Mouse (Mus musculus): ENCODE data around the gene Gm45799. TPM values are rescaled to one million over a fixed set of nuclear protein-coding genes. Genes with fewer than 3 reads are reported as not detected.
A peak's percentile ranks its signal among the peaks of the same experiment; 100 is the strongest.

The Gm45799 gene
- total and polyA plus RNA-seq, 2 experiments from 2014 or later: 11.3 to 55.3 TPM

DNA sequence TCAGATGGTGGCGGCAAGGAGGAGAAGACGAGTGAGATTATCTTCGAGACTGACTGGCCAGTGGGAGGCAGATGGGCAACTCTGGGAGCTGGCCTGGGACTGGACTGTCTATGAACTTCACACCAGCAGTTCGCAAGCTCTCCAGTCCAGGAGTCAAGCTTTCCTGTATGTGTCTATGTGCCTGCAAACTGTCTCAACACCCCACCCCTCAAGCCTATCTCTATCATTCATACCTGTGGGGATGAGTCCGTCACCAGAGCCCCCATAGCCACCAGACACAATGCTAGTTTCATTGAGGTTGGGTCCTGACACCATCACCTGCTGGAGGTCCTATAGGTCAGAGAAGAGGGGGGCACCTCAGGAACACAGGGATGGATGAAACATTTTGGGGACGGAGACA, 1.6 kb upstream of the Gm45799 start:
- H3K4me2 ChIP-seq (ENCODE audit: low read depth, low read length, poor library complexity, severe bottlenecking): no peak overlapping the region
- H3K36me3 ChIP-seq (ENCODE audit: insufficient read depth, low read length): peaks cover 27% of the 10 kb centered on the region
- DNase-seq (ENCODE audit: low spot score): no peak
- WGBS: 95% methylated on average over 6 of the region's 6 CpGs
- peaks cover 14% of the 10 kb centered on the region for H3K4me1 ChIP-seq (ENCODE audit: insufficient read depth, low read length)
- no peak for ATAC-seq (ENCODE audit: low FRiP score)
- no peak overlapping the region for H3K27ac ChIP-seq (ENCODE audit: low read depth, low read length)
- no peak overlapping the region for H3K4me3 ChIP-seq (ENCODE audit: low read depth, low read length)
- TF ChIP-seq CTCF (IDR thresholded peaks at IDR 0.05): no peak
- no peaks in the 10 kb centered on the region for H3K9me3 ChIP-seq (ENCODE audit: low read length)
- no peak overlapping the region for H3K9ac ChIP-seq (replicated peaks; ENCODE audit: low read length, poor library complexity, severe bottlenecking)
- H3K27me3 ChIP-seq (ENCODE audit: insufficient read depth, low read length): no peaks in the 10 kb centered on the region

DNA sequence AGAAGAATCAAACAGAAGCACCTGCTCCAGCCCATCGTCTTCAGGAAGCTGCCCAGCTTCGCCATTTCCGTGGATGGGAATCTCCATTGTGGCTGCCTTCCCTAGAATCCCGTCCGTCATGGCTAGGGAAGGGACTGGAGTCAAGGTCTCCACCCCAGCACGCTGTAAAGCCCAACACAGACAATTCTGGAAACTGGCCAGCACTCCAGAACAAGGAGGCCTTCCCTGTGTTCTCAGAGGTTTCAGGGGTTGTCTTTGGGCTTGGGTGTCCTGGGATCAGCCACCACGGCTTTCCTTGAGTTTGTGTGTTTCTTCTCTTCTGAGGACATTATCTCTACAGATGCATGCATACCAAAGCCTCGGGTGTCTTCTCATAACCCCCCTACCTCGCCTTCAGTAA, 1.0 kb upstream of the Gm45799 start:
- H3K9ac ChIP-seq (replicated peaks; ENCODE audit: low read length, poor library complexity, severe bottlenecking): peak overlapping the region; percentile 77; the same call in 1 of the 2 replicates
- no peaks in the 10 kb centered on the region for H3K27me3 ChIP-seq (ENCODE audit: insufficient read depth, low read length)
- H3K27ac ChIP-seq (ENCODE audit: low read depth, low read length): no peak overlapping the region
- H3K4me2 ChIP-seq (ENCODE audit: low read depth, low read length, poor library complexity, severe bottlenecking): peak overlapping the region; percentile 63
- no peak for DNase-seq (ENCODE audit: low spot score)
- ATAC-seq (ENCODE audit: low FRiP score): no peak
- TF ChIP-seq CTCF (IDR thresholded peaks at IDR 0.05): no peak
- peaks cover 27% of the 10 kb centered on the region for H3K36me3 ChIP-seq (ENCODE audit: insufficient read depth, low read length)
- H3K4me3 ChIP-seq (ENCODE audit: low read depth, low read length): peak overlapping the region; percentile 49
- 72% methylated on average over 9 of the region's 9 CpGs for WGBS
- peaks cover 14% of the 10 kb centered on the region for H3K4me1 ChIP-seq (ENCODE audit: insufficient read depth, low read length)
- H3K9me3 ChIP-seq (ENCODE audit: low read length): no peaks in the 10 kb centered on the region

DNA sequence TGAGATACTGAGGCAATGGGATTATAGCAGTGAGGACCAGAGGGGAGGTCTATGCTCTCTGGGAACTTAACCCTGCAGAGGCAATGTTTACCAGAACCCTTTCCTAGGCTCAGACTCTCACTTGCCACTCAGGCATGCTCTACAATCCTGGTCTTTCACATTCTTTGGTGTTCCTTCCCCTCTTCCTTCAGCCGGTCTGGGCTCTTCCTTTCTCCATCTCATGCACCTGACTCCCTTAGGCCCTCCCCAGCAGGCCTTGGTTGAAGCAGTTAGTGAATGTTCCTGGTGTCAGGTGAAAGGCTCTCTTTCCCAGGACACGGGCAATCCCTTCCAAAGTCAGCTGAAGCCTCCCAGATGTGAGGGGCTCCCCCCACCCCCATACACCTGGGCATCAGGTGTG, 596 bp upstream of the Gm45799 start, which contains the start of gene Timm10b:
Timm10b (plus strand) TSS at position 301 of the 400 bp plus-strand sequence.
- H3K36me3 ChIP-seq (ENCODE audit: insufficient read depth, low read length): peaks cover 27% of the 10 kb centered on the region

DNA sequence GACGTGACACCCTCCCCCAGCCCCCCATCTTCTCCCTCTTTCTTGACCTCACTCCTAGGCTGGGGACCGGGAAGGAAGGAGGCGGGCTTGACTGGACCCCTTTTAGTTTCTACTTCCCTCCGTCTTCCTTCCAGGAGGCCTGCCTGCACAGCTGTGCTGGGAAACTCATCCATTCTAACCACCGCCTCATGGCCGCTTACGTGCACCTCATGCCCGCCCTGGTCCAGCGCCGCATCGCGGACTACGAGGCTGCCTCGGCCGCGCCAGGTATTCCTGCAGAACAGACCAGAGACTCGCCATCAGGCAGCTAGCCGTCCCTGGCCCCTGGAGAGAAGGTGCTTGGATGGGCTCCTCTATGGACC, 523 bp downstream of the Gm45799 start:
- 2% methylated on average over 17 of the region's 18 CpGs for WGBS
- DNase-seq (ENCODE audit: low spot score) (no peak), ATAC-seq (ENCODE audit: low FRiP score) (no peak)
- H3K36me3 ChIP-seq (ENCODE audit: insufficient read depth, low read length): peaks cover 23% of the 10 kb centered on the region
- peak; percentile 24; the same call in 1 of the 2 replicates for TF ChIP-seq CTCF (IDR thresholded peaks at IDR 0.05)
- H3K27ac ChIP-seq (ENCODE audit: low read depth, low read length): peak overlapping the region; percentile 84
- H3K4me2 ChIP-seq (ENCODE audit: low read depth, low read length, poor library complexity, severe bottlenecking): peak overlapping the region; percentile 63
- H3K27me3 ChIP-seq (ENCODE audit: insufficient read depth, low read length): no peaks in the 10 kb centered on the region
- H3K9ac ChIP-seq (replicated peaks; ENCODE audit: low read length, poor library complexity, severe bottlenecking): peak overlapping the region; percentile 46
- peaks cover 14% of the 10 kb centered on the region for H3K4me1 ChIP-seq (ENCODE audit: insufficient read depth, low read length)
- H3K9me3 ChIP-seq (ENCODE audit: low read length): no peaks in the 10 kb centered on the region
- peak overlapping the region; percentile 49 for H3K4me3 ChIP-seq (ENCODE audit: low read depth, low read length)

More for the DNA sequence above, 596 bp upstream of the Gm45799 start, which contains the start of gene Timm10b:
- 6% methylated on average over 2 of the region's 2 CpGs for WGBS
- no peak for DNase-seq (ENCODE audit: low spot score)
- H3K4me2 ChIP-seq (ENCODE audit: low read depth, low read length, poor library complexity, severe bottlenecking): peak within 1 kb of the TSS; percentile 63
- ATAC-seq (ENCODE audit: low FRiP score): peak; percentile 26
- H3K9me3 ChIP-seq (ENCODE audit: low read length): no peaks in the 10 kb centered on the region
- no peaks in the 10 kb centered on the region for H3K27me3 ChIP-seq (ENCODE audit: insufficient read depth, low read length)
- peaks cover 14% of the 10 kb centered on the region for H3K4me1 ChIP-seq (ENCODE audit: insufficient read depth, low read length)
- peak within 1 kb of the TSS; percentile 77 for H3K9ac ChIP-seq (replicated peaks; ENCODE audit: low read length, poor library complexity, severe bottlenecking)
- H3K27ac ChIP-seq (ENCODE audit: low read depth, low read length): peak within 1 kb of the TSS; percentile 84
- peak within 1 kb of the TSS; percentile 49 for H3K4me3 ChIP-seq (ENCODE audit: low read depth, low read length)
- no peak for TF ChIP-seq CTCF (IDR thresholded peaks at IDR 0.05)

DNA sequence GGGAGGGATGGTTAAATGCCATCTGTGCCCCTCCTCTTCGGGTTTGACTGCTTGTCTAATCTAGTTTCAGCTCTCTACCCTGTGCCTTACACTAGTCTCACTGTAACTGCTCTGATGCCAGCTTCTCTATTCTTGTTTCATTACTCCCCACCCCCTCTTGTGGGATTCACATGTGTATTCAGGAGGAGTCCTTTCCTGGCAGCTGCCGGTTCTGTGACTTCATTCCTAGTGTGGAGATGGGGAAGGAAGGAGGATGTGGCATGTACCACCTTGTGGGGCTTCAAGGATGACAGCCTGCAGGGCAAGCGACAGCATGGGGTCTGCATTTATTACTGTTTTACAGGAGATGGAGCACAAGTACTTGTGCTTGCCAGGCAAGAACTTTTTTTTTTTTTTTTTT, 1.6 kb downstream of the Gm45799 start:
- H3K4me1 ChIP-seq (ENCODE audit: insufficient read depth, low read length): peaks cover 14% of the 10 kb centered on the region
- H3K36me3 ChIP-seq (ENCODE audit: insufficient read depth, low read length): peaks cover 15% of the 10 kb centered on the region
- DNase-seq (ENCODE audit: low spot score) (no peak), ATAC-seq (ENCODE audit: low FRiP score) (no peak)
- no peak overlapping the region for H3K27ac ChIP-seq (ENCODE audit: low read depth, low read length)
- no peak overlapping the region for H3K4me3 ChIP-seq (ENCODE audit: low read depth, low read length)
- H3K9me3 ChIP-seq (ENCODE audit: low read length): no peaks in the 10 kb centered on the region
- TF ChIP-seq CTCF (IDR thresholded peaks at IDR 0.05): no peak
- peak overlapping the region; percentile 18; the same call in 1 of the 2 replicates for H3K4me2 ChIP-seq (ENCODE audit: low read depth, low read length, poor library complexity, severe bottlenecking)
- 77% methylated on average over 3 of the region's 3 CpGs for WGBS
- no peak overlapping the region for H3K9ac ChIP-seq (replicated peaks; ENCODE audit: low read length, poor library complexity, severe bottlenecking)
- no peaks in the 10 kb centered on the region for H3K27me3 ChIP-seq (ENCODE audit: insufficient read depth, low read length)

DNA sequence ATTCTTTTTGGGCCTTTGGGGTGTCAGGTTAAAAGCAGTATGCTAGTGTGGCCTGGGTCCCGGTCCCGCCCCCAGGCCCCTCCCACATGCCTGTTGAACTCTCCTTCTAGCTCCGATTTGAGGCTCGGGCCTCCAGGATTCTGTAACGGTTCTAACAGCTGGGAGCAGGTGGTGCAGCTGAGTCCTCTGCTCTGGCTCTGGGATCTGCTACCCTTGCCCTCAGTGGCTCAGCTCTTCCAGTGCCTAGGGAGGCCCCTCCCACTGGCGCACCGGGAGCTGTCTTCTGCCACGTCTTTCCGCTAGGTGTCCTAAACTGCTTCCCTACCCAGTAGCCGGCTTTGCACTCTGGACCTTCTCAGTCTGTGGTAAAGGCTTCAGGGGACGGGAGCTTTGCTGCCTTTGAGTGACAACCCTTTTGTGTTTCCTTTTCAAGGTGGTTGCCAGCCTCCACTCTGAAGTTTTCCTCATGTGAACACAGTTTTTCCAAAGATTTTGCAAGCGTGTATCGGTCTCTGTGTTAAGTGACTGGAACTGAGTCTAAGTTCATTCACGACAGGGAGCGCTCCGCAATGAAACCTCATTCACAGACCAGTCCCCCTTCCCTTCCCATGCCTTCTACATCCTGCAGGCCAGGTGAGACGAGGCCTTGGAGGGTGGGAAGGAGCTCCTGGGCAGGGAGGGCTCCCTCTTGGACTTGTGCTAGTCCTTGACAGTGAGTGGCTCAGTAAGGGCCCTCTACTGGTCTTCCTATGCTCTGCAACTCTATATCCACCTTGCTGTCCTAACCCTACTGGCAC, 10.5 kb downstream of the Gm45799 start, which contains the start of gene Dnhd1:
Dnhd1 (plus strand) TSS at position 189 of the 797 bp plus-strand sequence.
- Histone ChIP-seq H3K4me3 (ENCODE audit: low read depth, low read length) (peak within 1 kb of the TSS; percentile 36), H3K4me2 (ENCODE audit: low read depth, low read length, poor library complexity, severe bottlenecking) (peak within 1 kb of the TSS; percentile 71), H3K9me3 (ENCODE audit: low read length) (no peaks in the 10 kb centered on the region), H3K27ac (ENCODE audit: low read depth, low read length) (no peak within 1 kb of the TSS), H3K4me1 (ENCODE audit: insufficient read depth, low read length) (peaks cover 2% of the 10 kb centered on the region; the same call in 1 of the 2 replicates), H3K9ac (replicated peaks; ENCODE audit: low read length, poor library complexity, severe bottlenecking) (peak within 1 kb of the TSS; percentile 33), H3K27me3 (ENCODE audit: insufficient read depth, low read length) (no peaks in the 10 kb centered on the region), H3K36me3 (ENCODE audit: insufficient read depth, low read length) (no peaks in the 10 kb centered on the region)
- DNase-seq (ENCODE audit: low spot score) (peak; percentile 67), ATAC-seq (ENCODE audit: low FRiP score) (peak; percentile 86)
- WGBS: 2% methylated on average over 17 of the region's 17 CpGs
- peak; percentile 65 for TF ChIP-seq CTCF (IDR thresholded peaks at IDR 0.05)
